Mouse (Mus musculus) T-cell, adult 66 days (primary cell): Measurements from ENCODE around the gene Pmpca. TPM values are rescaled to one million over a fixed set of nuclear protein-coding genes. Genes with fewer than 3 reads are reported as not detected.

ENCODE experiments used
- total RNA-seq, 2 experiments: library from RNA; stranded (reverse); gene quantifications; 3 replicates in 1 of 2; 4 replicates in 1 of 2; pipeline ENCODE4 v1.2.4; 2023

Gene Pmpca
- total RNA-seq = 10 to 100 TPM; 80.7 to 86.7 TPM

DNA sequence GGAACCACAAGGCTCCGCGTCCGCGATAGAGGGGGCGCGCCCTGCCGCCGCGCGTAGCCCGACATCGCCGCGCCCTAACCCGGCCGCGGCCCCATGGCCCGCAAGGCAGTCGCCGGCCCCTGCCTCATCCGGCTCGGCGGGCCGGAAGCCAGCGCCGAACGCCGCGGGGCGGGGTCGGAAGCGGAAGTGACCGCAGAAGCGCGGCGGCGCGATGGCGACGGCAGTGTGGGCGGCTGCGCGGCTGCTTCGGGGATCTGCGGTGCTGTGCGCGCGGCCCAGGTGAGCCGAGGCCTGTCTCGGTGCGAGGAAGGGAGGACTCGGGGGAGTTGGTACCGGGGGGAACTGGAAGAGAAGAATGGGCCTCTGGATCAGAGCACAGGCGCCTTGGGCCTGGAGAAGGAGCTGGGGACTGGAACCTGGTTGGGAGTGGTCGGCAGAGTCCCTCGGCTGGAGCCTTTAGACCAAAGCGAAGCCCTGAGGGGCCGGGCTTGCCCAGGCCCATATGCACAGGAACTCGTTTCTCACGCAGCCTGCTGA lies at the start of gene Pmpca, which contains the start of gene Entr1:
TSS of gene Pmpca (plus strand) at position 186 of the 537 bp plus-strand sequence.
TSS of gene Entr1 (minus strand) at position 163 of the 537 bp plus-strand sequence.

DNA sequence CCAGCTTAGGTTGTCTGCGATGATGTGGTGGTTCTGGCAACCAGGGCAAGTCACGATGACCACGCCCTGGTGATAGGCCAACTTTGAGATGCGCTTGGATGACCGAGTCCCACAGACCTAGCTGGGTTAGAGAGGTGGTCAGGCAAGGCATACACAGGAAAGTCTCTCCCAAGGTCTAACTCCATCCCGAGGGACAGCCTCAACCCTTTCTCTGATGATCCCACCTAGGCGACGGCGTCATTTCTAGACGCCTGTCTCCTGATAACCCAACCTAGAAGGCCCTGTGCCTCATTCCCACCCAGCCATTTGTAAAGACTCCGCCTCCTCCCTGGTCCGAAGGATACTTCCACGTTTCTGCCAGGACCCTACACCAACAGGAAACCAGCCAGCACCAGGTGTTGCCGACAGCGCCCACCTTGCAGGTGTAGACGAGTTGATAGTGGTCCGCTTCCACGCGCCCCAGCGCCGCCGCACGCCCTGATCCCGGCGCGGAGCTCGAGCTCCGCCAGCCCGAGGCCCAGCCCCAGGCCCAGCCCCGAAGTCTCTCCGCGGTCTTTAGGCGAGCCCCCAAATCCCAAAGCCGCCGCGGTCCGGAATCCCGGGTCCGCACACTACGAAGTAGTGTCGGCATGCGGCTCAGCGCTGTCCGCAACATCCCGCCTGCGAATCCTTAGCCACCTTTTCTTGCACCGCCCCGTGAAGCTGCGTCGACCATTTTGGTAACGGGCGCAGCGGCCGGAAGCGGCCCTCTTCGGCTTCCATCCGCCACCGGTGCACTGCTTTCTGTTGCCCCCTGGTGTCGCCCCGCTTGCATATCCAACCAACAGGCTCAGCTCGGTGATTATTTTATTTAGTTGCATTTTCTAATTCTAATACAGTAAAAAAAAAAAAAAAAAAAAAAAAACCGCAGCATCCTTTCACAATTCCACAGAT lies 37.5 kb upstream of the Pmpca start, which contains the start of gene Dnlz:
TSS of gene Dnlz (minus strand) at position 753 of the 933 bp plus-strand sequence.

DNA sequence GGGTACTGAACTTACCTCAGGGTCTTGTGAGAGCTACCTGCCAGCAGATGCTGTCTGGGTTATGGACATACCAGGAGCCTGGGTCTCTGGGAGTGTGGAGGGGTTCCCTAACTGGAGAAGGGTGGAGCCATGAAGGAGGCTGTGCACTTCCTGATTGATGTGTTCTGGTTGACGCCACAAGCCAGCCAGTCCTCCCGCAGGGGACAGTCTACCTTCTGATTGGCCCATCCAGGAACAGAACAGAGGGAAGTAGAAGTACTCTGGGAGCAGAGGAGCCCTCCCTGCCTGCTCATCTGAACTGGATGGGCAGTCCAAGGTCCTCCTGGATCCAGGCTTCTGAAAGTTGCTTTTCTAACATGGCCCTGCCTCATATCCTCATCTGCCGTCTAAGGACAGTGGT lies 28.4 kb upstream of the Pmpca start, which contains the start of gene Card9:
TSS of gene Card9 (minus strand) at position 147 of the 400 bp plus-strand sequence.

DNA sequence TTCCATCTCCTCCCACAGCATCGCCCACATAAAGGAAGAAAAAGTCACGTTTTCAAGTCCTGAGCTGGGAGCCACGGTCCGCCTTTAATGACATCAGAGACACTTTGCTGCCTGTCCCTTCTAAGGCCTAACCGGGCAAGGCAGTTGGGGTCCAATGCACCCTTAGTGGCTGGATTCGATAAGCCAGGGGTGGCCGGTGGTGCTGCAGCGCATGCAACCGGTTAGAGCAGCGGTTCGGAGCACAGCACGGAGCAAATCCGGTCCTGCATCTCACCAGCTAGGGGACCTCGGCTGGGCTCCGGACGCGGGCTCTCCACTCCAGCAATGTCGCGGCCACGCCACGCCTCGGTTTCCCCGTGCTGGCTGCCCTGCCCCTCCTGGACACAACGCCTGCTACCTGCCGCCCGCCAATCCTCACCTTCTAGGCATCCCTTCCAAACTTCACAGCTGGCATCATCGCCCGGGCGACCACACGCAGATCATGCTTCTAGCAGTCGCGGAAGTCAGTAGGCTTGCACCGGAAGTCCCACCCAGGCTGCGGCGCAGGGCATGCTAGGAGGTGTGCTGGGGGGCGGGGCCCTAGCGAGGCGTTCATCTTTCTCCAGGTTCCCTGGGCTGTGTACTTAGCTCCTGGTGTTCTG lies 8.9 kb upstream of the Pmpca start, which contains the start of gene Snapc4:
TSS of gene Snapc4 (minus strand) at position 523 of the 641 bp plus-strand sequence.

GRCm38 (mm10) chr2:26408515-26409356 lies 19.6 kb downstream of the Pmpca start, which contains the start of gene Inpp5e:
Gene Inpp5e, minus strand, starts transcription at chr2:26409203.

DNA sequence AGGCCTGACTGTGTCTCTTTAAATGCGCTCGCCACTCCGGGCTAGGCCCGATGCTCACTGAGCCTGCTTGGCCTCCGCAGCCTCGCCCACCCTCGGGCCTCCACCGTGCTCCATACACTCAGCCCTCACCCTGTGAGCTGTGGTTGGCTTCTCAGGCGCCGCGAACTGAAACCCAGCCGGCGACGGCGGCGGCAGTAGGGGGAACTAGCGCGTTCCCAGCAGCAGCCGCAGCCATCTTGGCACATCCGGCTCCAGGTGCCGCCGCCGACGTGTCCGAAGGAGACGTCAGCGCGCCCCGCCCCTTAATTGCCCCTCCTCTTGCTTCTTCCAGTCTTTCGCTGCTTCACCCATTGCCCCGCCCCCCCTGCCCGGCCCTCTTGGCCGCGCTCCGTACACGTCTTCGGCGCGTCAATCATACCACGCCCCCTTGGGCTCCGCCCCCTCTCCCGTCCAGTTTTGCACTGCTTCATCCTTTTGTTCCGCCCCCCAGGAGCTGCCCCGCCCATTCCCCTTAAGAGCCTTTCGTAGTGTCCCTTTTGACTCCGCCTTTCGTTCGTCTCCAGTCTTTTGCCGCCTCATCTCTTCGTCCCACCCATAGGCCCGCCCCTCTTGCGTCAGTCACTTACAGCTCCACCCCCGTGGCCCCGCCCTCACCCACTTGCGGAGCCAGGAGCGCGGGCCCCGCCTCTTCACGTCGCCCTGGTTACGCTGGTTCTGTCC lies 56.0 kb downstream of the Pmpca start, which contains the start of gene Sec16a:
TSS of gene Sec16a (minus strand) at position 271 of the 720 bp plus-strand sequence.

Other genes starting within 250 kb of the Pmpca start
- not detected for gene Lhx3, start 181.1 kb upstream of the Pmpca start, total RNA-seq
- 1 to 10 TPM; 8.5 to 9.9 TPM for gene Qsox2, start 151.8 kb upstream of the Pmpca start, total RNA-seq
- not detected for gene Ccdc187, start 94.8 kb upstream of the Pmpca start, total RNA-seq
- gene Gpsm1, start 73.8 kb upstream of the Pmpca start, total RNA-seq = 10 to 100 TPM; 21.7 to 24.7 TPM
- 10 to 100 TPM in 1 of 2 experiments, 1 to 10 TPM in 1; 9.6 to 11.1 TPM for gene Dnlz, start 37.2 kb upstream of the Pmpca start, total RNA-seq
- gene Card9, start 28.4 kb upstream of the Pmpca start, total RNA-seq = 1 to 10 TPM; 2.8 to 5.5 TPM
- 100 to 1,000 TPM; 109 to 121 TPM for gene Snapc4, start 8.7 kb upstream of the Pmpca start, total RNA-seq
- gene Entr1, start within 50 bp of the Pmpca start, total RNA-seq = 100 to 1,000 TPM; 149 to 153 TPM
- gene Inpp5e, start 19.9 kb downstream of the Pmpca start, total RNA-seq = 10 to 100 TPM; 33.3 to 36.9 TPM
- gene Sec16a, start 55.9 kb downstream of the Pmpca start, total RNA-seq = 10 to 100 TPM; 79.3 to 91.7 TPM
- 100 to 1,000 TPM; 134 to 135 TPM for gene Notch1, start 127.3 kb downstream of the Pmpca start, total RNA-seq
- gene Egfl7, start 190.7 kb downstream of the Pmpca start, total RNA-seq = 1 to 10 TPM in 1 of 2 experiments, not detected in 1; 4.3 TPM
- gene Gm20532, start 197.3 kb downstream of the Pmpca start, total RNA-seq = not detected
- 10 to 100 TPM; 12.5 to 17.0 TPM for gene Agpat2, start 215.1 kb downstream of the Pmpca start, total RNA-seq
- 1 to 10 TPM in 1 of 2 experiments, under 1 TPM in 1; 0.95 to 1.2 TPM for gene Fam69b, start 239.1 kb downstream of the Pmpca start, total RNA-seq